Mouse (Mus musculus) natural killer cell, adult 2 months (primary cell): ENCODE results near the gene S100a8.

Experiments used
- DNase-seq, 2 experiments: peaks; one replicate each; pipeline ENCODE4 v3.0.0; 2022; ENCODE audit warnings: low spot score in 2 of 2

S100a8 gene

GRCm38 (mm10) chr3:90668846-90669245 is at the start of gene S100a8:
Gene S100a8 (plus strand): TSS chr3:90668978.
- no peak for DNase-seq

DNA sequence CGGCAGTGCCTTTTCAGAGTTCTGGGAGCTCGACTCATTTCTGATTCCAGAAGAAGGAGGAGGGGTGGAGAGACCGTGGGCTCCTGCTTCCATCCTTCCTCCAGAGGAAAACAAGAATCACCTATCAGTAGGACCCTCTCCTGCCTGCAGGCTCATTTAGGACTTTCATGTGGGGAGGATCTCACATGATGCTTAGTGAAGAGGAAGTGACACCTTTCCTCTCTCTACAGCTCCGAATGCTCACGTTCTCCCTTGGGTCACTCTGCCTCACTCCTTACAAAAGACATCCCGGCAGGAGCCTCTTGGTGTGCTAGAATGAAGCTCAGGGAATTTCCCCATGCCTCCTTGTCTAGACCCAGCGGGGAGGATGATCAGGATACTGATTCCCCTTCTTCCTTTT is 47.2 kb upstream of the S100a8 start:
- no peak for DNase-seq

DNA sequence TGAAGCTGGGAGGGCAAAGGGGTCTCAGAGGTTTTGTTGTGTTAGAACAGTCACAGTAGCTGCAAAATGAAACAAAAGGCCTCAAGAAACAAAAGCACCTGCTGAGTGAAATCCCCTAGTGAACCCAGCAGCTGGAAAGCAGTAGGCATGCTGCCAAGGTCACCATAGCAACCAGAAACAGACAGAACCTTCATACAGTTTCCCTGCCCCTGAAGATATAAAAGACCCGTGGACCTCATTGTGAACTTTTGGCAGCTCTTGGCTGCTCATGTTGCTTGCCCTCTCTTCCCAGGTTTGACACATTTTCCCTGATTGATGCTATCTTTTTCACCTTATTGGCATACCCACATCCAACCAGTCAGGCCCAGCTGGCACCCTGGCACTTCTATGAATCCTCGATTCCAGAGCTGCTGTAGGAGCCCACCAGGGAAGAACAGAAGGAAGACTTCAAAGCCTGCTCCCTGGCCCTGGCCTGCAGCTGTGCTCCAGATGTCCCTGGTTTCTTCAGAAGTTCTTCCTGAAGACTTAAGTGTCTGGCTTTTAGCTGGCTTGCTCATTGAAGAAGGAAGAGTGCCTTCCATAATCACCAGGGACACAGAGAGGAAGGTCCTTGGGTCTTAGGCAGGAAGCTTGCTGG is 45.2 kb upstream of the S100a8 start:
- no peak for DNase-seq

- no peak for DNase-seq
Observed at GRCm38 (mm10) chr3:90625496-90625895, 43.3 kb upstream of the S100a8 start.

DNA sequence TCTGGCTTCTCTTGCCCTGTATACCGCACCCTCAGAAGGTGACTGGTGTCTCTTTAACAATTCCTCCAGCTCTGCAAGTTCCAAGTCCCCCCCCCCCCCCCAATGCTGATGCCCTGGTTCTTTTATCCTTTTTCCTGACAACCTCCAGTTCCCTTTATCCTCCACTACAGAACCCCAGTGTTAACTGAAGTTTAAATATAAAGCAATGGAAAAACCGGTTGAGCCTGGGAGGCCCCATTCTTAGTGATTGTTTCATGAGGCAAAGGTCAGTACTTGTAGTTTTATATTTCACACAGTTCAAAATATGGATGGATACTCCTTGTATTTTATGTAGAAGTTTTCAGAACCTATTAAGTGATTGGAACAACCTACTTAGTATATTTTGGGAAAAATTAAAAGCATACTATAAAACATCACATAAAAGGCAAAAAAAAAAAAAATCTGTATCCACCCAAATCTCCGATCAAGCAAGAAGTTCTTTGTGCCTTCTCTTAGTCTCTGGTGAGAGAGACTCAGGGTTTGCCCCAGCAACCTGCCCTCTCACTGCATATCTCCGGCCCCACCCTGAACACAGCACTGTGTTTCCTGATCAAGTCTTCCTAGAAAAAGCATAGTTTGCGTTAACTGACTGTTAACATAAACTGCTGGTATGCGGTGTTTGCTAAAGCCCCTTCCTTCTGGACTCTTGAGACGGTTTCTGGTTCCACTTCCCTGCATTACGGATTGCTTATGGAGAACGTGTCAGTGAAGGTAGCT is 42.3 kb upstream of the S100a8 start:
- no peak for DNase-seq

GRCm38 (mm10) chr3:90627366-90627765 is 41.4 kb upstream of the S100a8 start:
- DNase-seq: no peak

GRCm38 (mm10) chr3:90627807-90628206 is 41.0 kb upstream of the S100a8 start:
- peak in 1 of 2 experiments; percentile 41 for DNase-seq

- no peak for DNase-seq
Observed at GRCm38 (mm10) chr3:90629298-90629697, 39.5 kb upstream of the S100a8 start.

DNA sequence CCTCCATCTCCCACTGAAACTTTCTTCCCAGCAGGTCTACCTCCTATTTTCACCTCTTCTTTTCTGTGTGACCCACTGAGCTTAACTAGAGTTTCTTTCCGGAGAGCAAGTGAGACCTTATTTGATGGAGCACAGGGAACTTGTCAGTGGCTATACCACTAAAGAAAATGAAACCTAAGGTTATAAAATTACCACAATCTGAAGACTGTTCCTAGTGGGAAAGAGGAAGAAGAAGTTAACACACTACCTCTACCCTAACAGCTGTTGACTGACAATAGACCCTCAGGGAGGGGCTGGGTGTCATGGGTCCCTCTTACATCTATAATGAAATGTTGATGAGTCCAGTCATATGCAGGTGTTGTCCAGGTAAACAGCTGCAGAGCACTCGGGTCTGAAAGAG is 36.8 kb upstream of the S100a8 start:
- DNase-seq: no peak

GRCm38 (mm10) chr3:90638511-90639275 is 30.1 kb upstream of the S100a8 start:
- no peak for DNase-seq

- DNase-seq: peak; percentile 37 to 55
Observed at GRCm38 (mm10) chr3:90639511-90640154, 29.1 kb upstream of the S100a8 start.

- no peak for DNase-seq
Observed at GRCm38 (mm10) chr3:90640981-90641380, 27.8 kb upstream of the S100a8 start.

DNA sequence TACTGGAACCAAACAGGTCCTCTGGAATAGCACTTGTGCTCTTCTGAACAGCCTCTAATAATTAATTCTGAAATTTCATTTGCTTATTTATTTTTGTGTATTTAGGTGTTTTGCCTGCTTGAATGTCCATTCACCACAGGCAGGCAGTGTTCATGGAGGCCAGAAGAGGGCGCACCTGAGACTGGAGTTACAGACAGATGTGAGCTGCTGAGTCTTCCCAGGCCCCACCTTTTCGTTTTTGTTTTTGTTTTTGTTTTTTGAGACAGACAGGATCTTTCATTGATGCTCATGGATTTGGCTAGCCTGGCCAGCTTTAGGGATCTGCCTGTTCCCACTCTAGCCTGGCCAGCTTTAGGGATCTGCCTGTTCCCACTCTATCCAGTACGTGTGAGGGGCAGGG is 24.6 kb upstream of the S100a8 start:
- DNase-seq: peak; percentile 30 to 53

DNA sequence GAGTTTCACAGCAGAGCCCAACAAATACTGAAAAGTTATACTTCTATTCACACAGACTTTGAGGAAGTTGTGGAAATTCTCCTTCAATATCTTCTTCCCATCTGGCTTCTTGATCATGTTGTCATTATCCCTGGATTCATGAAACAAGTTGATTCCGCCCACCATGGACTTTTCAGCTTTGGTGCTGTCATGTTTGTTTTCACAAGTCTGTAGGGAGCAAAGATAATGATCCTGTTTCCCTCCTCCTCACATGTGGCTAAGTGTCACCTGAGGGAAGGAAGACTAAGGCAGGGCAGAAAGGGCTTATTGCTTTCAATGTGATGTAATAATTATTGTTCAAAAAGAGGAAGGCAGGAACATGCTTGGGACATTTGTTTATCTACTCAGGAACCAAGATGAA is 21.5 kb upstream of the S100a8 start:
- no peak for DNase-seq

DNA sequence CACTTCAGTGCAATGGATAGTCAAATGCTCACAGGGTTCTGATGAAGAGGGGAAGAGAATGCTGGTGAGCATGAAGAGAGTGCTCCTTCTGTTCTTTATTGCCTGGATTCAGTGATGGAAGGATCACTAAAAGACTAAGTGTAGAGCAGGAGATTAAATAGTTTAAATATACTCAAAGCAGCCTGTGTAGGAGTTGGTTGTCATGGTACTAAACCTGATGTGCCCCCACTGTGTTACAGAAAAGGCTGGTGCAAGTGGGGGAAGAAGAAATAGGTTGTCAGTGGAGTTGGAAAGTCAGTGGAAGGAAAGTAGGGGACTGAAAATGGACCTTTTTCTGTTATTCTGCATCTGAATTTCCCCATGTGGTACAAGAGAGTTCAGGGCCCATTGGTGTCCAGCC is 19.8 kb upstream of the S100a8 start:
- DNase-seq: no peak

- no peak for DNase-seq
Observed at GRCm38 (mm10) chr3:90649832-90650231, 18.9 kb upstream of the S100a8 start.

DNA sequence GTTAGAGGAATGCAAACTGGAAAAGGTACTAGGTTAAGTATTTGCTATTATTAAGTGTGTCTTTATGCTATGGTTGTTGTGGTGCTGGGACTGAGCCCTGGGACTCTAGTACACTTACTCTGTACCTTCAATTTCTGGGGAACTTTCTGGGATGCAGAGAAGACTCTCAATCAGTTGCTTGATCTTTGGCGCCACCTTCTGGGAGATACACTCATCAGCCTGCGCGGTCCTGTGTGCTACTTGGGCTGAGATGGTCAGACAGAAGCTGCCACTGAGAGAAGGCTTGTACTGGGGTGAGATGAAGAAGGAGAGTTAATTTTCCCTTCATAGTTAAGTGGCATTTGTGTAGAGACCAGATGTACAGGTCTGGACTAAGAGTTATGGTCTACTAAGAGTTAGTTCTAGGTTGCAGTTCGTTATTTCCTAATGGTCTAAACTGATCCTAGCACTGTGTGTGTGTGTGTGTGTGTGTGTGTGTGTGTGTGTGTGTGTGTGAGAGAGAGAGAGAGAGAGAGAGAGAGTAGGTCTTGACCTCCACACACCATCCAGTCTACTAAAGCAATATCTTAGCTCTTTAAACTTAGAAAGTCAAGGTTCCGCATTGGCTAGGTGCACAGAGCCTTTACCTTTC is 15.8 kb upstream of the S100a8 start:
- peak; percentile 19 to 44 for DNase-seq

- DNase-seq: no peak
Observed at GRCm38 (mm10) chr3:90653717-90654116, 15.1 kb upstream of the S100a8 start, which contains the start of gene S100a7a. Gene S100a7a (plus strand): TSS chr3:90654017.

- no peak for DNase-seq
Observed at GRCm38 (mm10) chr3:90657405-90657804, 11.4 kb upstream of the S100a8 start.

GRCm38 (mm10) chr3:90659364-90660044 is 9.3 kb upstream of the S100a8 start:
- no peak for DNase-seq

- no peak for DNase-seq
Observed at GRCm38 (mm10) chr3:90664219-90664618, 4.6 kb upstream of the S100a8 start.
